Mouse (Mus musculus) midbrain, embryonic 14.5 days (tissue): ENCODE measurements at regions not wholly inside any gene's neighbourhood (a gene's known extent, or its start where the extent isn't known, plus 50 kb on each side); places are given as distances from the start of the nearest gene placed in this dataset.
"Not testable (repeated sequence)": the region's sequence is repeated elsewhere in the genome, so short reads cannot be mapped to it uniquely, and the experiment has no call there.

Experiments used
- ATAC-seq: fragments of 200-750 bp; cut with Nextera tagmentation; 2 replicates; pipeline ENCODE4 v1.8.0; 2017; ENCODE audit warnings: moderate number of reproducible peaks, moderate library complexity; ENCODE audit not compliant: low FRiP score, low TSS enrichment
- DNase-seq: peaks from one replicate; pipeline ENCODE4 v3.0.0-alpha.2; 2015
- H3K27ac ChIP-seq: fragments of 300-500 bp; sonication (generic); replicated peaks from 2 replicates; pipeline ENCODE4 v1.5.1; 2014; ENCODE audit warnings: mild to moderate bottlenecking, low read depth, low read length, moderate library complexity
- H3K27me3 ChIP-seq: fragments of 300-500 bp; sonication (generic); 2 replicates; pipeline ENCODE4 v1.6.1; 2014; ENCODE audit warnings: low read length, control low read depth, mixed read lengths; ENCODE audit not compliant: control insufficient read depth, insufficient read depth
- H3K36me3 ChIP-seq: fragments of 300-500 bp; sonication (generic); 2 replicates; pipeline ENCODE4 v1.6.1; 2014; ENCODE audit warnings: low read length, control low read depth; ENCODE audit not compliant: control insufficient read depth, insufficient read depth
- H3K4me1 ChIP-seq: fragments of 300-500 bp; sonication (generic); 2 replicates; pipeline ENCODE4 v1.6.1; 2014; ENCODE audit warnings: mild to moderate bottlenecking, antibody characterized with exemption, low read length, control low read depth; ENCODE audit not compliant: control insufficient read depth, insufficient read depth
- H3K4me2 ChIP-seq: fragments of 300-500 bp; sonication (generic); 2 replicates; pipeline ENCODE4 v1.6.1; 2014; ENCODE audit warnings: mild to moderate bottlenecking, low read length, moderate library complexity
- H3K4me3 ChIP-seq: fragments of 300-500 bp; sonication (generic); replicated peaks from 2 replicates; pipeline ENCODE4 v1.5.1; 2014; ENCODE audit warnings: low read depth, low read length
- H3K9ac ChIP-seq: fragments of 300-500 bp; sonication (generic); replicated peaks from 2 replicates; pipeline ENCODE4 v1.6.1; 2014; ENCODE audit warnings: mild to moderate bottlenecking, low read length, moderate library complexity
- H3K9me3 ChIP-seq: fragments of 300-500 bp; sonication (generic); 2 replicates; pipeline ENCODE4 v1.6.1; 2016; ENCODE audit warnings: low read length, control low read depth, mixed read lengths; ENCODE audit not compliant: control insufficient read depth
- WGBS: fragments of 180-500 bp; shearing (Covaris S2); extraction: QIAGEN DNeasy Blood & Tissue Kit; methylation state at CpG from one replicate; pipeline ENCODE4 v1.1.7; 2014; 5-methylcytosine and 5-hydroxymethylcytosine counted together

GRCm38 (mm10) chr1:47130031-47130430 lies 237.4 kb upstream of the Slc39a10 start:
- H3K4me1 ChIP-seq, H3K27ac ChIP-seq, ATAC-seq, H3K27me3 ChIP-seq, H3K4me3 ChIP-seq, H3K36me3 ChIP-seq, H3K9ac ChIP-seq, H3K4me2 ChIP-seq, DNase-seq, H3K9me3 ChIP-seq: not testable (repeated sequence)

GRCm38 (mm10) chr1:47119636-47120035 lies 227.0 kb upstream of the Slc39a10 start:
- no peak overlapping the region for H3K9ac ChIP-seq
- no peaks in the 10 kb centered on the region for H3K9me3 ChIP-seq
- ATAC-seq (no peak), DNase-seq (no peak)
- H3K4me1 ChIP-seq = no peaks in the 10 kb centered on the region
- no peak overlapping the region for H3K27ac ChIP-seq
- H3K36me3 ChIP-seq = no peaks in the 10 kb centered on the region
- H3K4me2 ChIP-seq = no peak overlapping the region
- no peaks in the 10 kb centered on the region for H3K27me3 ChIP-seq
- 93% methylated on average over 1 of the region's 1 CpGs for WGBS
- no peak overlapping the region for H3K4me3 ChIP-seq

GRCm38 (mm10) chr1:47116681-47117080 lies 224.0 kb upstream of the Slc39a10 start:
- H3K36me3 ChIP-seq, H3K4me1 ChIP-seq, ATAC-seq, H3K9me3 ChIP-seq, H3K4me2 ChIP-seq, H3K27ac ChIP-seq, H3K9ac ChIP-seq, H3K4me3 ChIP-seq, DNase-seq, H3K27me3 ChIP-seq: not testable (repeated sequence)
- WGBS = 95% methylated on average over 4 of the region's 4 CpGs

GRCm38 (mm10) chr1:47112494-47112893 lies 219.8 kb upstream of the Slc39a10 start:
- H3K36me3 ChIP-seq = no peaks in the 10 kb centered on the region
- H3K4me1 ChIP-seq = no peaks in the 10 kb centered on the region
- ATAC-seq = no peak
- no peak overlapping the region for H3K4me3 ChIP-seq
- no peak for DNase-seq
- 94% methylated on average over 1 of the region's 1 CpGs for WGBS
- no peak overlapping the region for H3K27ac ChIP-seq
- no peaks in the 10 kb centered on the region for H3K27me3 ChIP-seq
- no peak overlapping the region for H3K4me2 ChIP-seq
- no peaks in the 10 kb centered on the region for H3K9me3 ChIP-seq
- H3K9ac ChIP-seq = no peak overlapping the region

GRCm38 (mm10) chr1:47104055-47104454 lies 211.4 kb upstream of the Slc39a10 start:
- Histone ChIP-seq H3K9me3 (no peaks in the 10 kb centered on the region), H3K4me3 (no peak overlapping the region), H3K27me3 (no peaks in the 10 kb centered on the region), H3K36me3 (no peaks in the 10 kb centered on the region), H3K9ac (no peak overlapping the region), H3K4me2 (no peak overlapping the region), H3K27ac (no peak overlapping the region), H3K4me1 (no peaks in the 10 kb centered on the region)
- no peak for DNase-seq
- 82% methylated on average over 4 of the region's 4 CpGs for WGBS
- ATAC-seq = no peak

GRCm38 (mm10) chr1:47103321-47103988 lies 210.8 kb upstream of the Slc39a10 start:
- no peak overlapping the region for H3K4me2 ChIP-seq
- no peak overlapping the region for H3K27ac ChIP-seq
- DNase-seq (no peak), ATAC-seq (no peak)
- H3K4me1 ChIP-seq = no peaks in the 10 kb centered on the region
- H3K4me3 ChIP-seq = no peak overlapping the region
- no peaks in the 10 kb centered on the region for H3K36me3 ChIP-seq
- H3K27me3 ChIP-seq = no peaks in the 10 kb centered on the region
- WGBS = 82% methylated on average over 6 of the region's 6 CpGs
- H3K9ac ChIP-seq = no peak overlapping the region
- H3K9me3 ChIP-seq = no peaks in the 10 kb centered on the region

- Histone ChIP-seq H3K9me3 (no peaks in the 10 kb centered on the region), H3K4me2 (no peak overlapping the region), H3K9ac (no peak overlapping the region), H3K27ac (no peak overlapping the region), H3K27me3 (no peaks in the 10 kb centered on the region), H3K4me3 (no peak overlapping the region), H3K36me3 (no peaks in the 10 kb centered on the region), H3K4me1 (no peaks in the 10 kb centered on the region; the same call in 1 of the 2 replicates)
- ATAC-seq (no peak), DNase-seq (no peak)
- WGBS = 69% methylated on average over 7 of the region's 7 CpGs
These were observed 204.7 kb upstream of the Slc39a10 start for GRCm38 (mm10) chr1:47097084-47097996.

GRCm38 (mm10) chr1:47094498-47094897 lies 201.8 kb upstream of the Slc39a10 start:
- ATAC-seq (no peak), DNase-seq (peak; percentile 26)
- Histone ChIP-seq H3K4me3 (no peak overlapping the region), H3K27me3 (no peaks in the 10 kb centered on the region), H3K4me1 (no peaks in the 10 kb centered on the region; the same call in 1 of the 2 replicates), H3K27ac (peak overlapping the region; percentile 37; the same call in 1 of the 2 replicates), H3K36me3 (no peaks in the 10 kb centered on the region), H3K9me3 (no peaks in the 10 kb centered on the region), H3K9ac (no peak overlapping the region), H3K4me2 (no peak overlapping the region)
- 7% methylated on average over 3 of the region's 3 CpGs for WGBS
